Mouse (Mus musculus) bone marrow macrophage, adult 2 months (primary cell): ENCODE results near the gene Dnajc11. TPM values are rescaled to one million over a fixed set of nuclear protein-coding genes. Genes with fewer than 3 reads are reported as not detected.
A peak's percentile ranks its signal among the peaks of the same experiment; 100 is the strongest.

Experiments used
- H3K27ac ChIP-seq: 2 replicates; pipeline ENCODE4 v1.5.1; 2012; ENCODE audit warnings: low read depth, low read length; ENCODE audit not compliant: insufficient read depth
- H3K4me1 ChIP-seq: 2 replicates; pipeline ENCODE4 v1.6.1; 2012; ENCODE audit warnings: low read length; ENCODE audit not compliant: control insufficient read depth, insufficient read depth
- H3K4me3 ChIP-seq: 2 replicates; pipeline ENCODE4 v1.5.1; 2012; ENCODE audit warnings: mild to moderate bottlenecking, low read length, moderate library complexity; ENCODE audit not compliant: insufficient read depth
- CTCF ChIP-seq: IDR thresholded peaks from 2 replicates; pipeline ENCODE4 v1.5.1; 2012; ENCODE audit warnings: low read depth, mild to moderate bottlenecking, low read length, moderate library complexity
- POLR2A ChIP-seq: IDR thresholded peaks from 2 replicates; pipeline ENCODE4 v1.6.1; 2012; ENCODE audit warnings: mild to moderate bottlenecking, low read depth, low read length, borderline replicate concordance
- polyA plus RNA-seq: library from polyadenylated mRNA; stranded (reverse); fragments of >200 nt; gene quantifications from 2 replicates; pipeline ENCODE4 v1.2.4, GENCODE M21; 2012; ENCODE audit not compliant: missing spikeins, insufficient read depth, insufficient read length

Dnajc11 gene
- polyA plus RNA-seq, 1 experiment = 43.3 TPM

DNA sequence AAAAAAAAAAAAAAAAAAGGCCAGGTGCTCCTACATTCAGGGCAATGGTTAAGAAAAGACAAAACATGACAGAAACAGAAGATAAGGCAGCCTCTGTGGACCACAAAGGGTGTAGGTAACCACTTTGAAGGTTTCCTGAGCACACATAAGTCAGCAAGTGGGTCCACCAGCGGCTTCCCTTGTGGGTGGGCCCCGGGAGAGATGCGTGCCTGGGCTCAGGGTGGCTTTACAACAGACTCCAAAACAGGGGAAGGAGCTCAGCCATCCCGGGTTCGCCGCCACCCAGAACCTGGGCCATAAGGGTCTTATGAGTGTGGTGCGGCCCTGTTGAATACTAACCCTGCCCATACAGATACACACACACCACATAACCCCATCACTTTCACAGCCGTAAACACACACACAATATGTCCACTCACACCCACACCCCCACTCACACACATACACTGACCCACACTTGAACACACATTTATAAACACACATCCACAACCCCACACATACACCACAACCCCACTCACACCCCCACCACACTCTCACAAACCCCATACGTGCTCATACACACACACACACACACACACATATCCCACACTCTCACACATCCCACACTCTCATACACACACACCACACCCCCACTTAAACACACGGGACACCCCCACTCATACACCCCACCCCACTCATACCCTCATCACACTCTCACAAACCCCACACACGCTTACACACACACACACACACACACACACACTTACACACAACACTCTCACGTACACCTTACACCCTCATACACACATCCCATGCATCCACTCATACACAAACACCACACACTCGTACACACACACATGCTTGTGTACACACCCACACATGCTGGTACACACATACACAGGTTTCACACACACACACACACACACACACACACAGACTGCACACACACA lies 651 bp upstream of the Dnajc11 start:
- TF ChIP-seq CTCF (no peak), POLR2A (no peak)
- Histone ChIP-seq H3K27ac (no peak overlapping the region), H3K4me3 (peak overlapping the region; percentile 49), H3K4me1 (peaks cover 18% of the 10 kb centered on the region)

DNA sequence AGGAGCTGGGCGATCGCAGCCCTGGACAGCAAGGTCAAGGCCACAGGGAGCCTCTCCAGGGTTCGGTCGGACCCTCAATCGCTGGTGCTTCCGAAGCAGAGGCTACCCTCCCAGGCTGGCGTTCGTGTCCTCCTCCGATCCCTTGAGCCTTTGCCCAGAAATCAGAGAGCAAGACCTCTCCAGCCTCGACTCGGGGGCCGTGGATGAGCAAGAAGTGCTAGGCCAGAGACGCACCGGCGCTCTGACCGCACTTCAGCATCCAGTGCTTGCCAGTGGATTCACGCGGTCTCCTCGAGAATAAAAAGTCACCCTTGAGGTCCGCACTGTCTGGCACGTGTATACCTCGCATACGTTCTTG lies 703 bp downstream of the Dnajc11 start:
- H3K4me1 ChIP-seq = peaks cover 18% of the 10 kb centered on the region
- no peak overlapping the region for H3K27ac ChIP-seq
- peak overlapping the region; percentile 69 for H3K4me3 ChIP-seq
- TF ChIP-seq CTCF = no peak
- no peak for TF ChIP-seq POLR2A

DNA sequence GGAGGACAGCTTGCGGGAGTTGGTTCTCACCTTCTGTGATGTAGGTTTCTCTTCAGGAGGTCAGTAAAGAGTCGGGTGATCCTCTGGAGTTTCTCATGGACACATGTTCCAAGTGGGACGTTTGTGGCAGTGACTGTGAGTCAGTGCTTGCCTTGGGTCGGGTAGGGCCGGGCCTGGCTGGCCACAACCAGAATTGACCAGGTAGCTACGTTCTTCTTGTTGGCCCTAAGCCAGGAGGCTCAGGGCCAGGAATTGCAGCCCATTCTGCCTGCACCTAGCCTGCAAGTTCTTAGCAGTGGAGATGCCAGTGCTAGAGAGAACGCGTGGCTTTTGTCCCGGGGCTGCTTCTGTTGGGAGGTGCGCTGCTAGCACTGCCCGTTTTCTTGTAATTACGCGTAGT lies 4.0 kb downstream of the Dnajc11 start:
- no peak overlapping the region for H3K4me3 ChIP-seq
- no peak for TF ChIP-seq CTCF
- no peak for TF ChIP-seq POLR2A

DNA sequence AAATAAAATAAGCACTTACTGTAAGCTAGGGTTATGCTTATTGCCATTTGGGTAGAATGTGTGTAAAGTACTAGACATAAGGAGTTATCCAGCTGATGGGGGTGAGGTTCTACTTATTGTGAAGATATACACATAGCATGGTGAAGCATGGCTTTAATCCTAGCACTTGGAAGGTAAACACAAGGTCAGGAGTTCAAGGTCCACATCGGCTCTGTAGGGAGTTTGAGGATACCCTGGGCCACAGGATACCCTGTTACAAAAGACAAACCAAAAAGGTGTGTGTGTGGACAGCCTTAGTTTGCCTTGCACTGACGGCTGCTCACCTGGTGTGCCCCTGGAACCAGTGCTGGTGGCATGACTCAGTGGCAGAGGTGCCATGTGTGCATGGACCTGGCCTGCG lies 4.6 kb downstream of the Dnajc11 start:
- no peak for TF ChIP-seq CTCF
- no peak for TF ChIP-seq POLR2A
- Histone ChIP-seq H3K4me3 (no peak overlapping the region), H3K4me1 (peaks cover 17% of the 10 kb centered on the region), H3K27ac (no peak overlapping the region)

More for the DNA sequence above, 4.0 kb downstream of the Dnajc11 start:
- Histone ChIP-seq H3K4me1 (peaks cover 20% of the 10 kb centered on the region), H3K27ac (no peak overlapping the region)

DNA sequence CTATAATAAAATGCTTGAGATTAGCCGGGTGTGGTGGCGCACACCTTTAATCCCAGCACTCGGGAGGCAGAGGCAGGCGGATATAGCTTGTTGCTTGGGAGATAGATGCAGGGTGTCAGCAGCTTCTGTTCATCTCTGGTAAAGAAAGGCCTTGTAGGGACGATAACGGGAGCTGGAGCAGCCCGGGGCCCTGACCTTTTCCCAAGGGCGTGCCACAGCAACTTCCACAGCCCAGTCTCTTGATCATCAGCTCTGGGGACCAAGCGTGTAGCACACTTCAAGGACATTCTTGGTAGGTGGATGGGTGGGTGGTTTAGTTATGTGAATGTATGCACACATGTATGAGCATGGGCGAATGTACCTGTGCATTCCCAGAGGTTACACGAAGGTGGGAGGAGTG lies 12.7 kb downstream of the Dnajc11 start:
- Histone ChIP-seq H3K27ac (no peak overlapping the region), H3K4me3 (no peak overlapping the region), H3K4me1 (peaks cover 17% of the 10 kb centered on the region)
- TF ChIP-seq CTCF = no peak
- TF ChIP-seq POLR2A = no peak

DNA sequence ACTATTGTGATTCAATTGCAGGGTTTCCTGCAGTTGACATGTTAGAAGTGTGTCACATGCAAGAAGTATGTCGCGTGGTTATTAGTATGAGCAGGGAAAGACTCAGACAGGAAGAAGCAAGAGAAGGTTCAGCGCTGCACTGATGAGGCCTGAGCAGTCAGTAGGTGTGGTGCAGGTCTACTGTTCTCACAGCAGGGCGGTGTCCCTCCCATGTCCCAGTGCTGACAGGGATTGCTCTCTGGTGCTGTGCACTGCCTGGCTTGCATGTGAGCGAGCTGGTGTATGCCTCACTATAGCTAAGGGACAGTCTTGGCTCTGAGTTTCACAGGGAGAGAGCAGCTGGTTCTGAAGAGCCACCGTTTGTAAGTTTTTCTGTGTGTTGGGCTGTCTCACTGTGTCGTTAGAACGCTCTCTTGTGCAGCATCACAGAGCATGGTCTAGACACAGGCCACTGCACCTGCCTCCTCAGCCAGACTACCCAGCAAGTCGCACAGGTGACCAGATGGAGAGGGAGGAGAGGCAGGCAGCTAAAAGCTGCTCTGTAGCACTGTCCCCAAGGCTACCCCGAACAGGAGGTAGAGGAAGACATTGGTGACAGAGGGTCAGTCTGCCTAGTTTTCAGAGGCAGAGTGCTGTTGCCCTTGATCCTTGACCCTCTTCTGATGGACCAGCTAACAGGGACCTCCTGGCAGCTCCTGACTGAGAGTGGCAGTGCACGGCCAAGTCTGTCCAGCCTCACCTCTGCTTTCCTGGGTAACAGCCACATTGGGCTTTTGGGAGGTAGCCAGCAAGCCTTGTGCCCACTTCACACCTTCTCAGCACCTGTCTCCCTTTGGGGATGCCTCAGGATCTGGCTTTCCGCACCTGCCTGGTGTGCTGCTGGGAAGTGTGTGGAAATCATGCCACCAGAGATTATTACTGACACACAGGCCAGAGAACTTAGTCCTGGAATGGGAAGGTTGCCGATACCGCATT lies 15.3 kb downstream of the Dnajc11 start:
- TF ChIP-seq CTCF (no peak), POLR2A (no peak)
- no peak overlapping the region for H3K27ac ChIP-seq
- no peak overlapping the region for H3K4me3 ChIP-seq
- H3K4me1 ChIP-seq = peaks cover 15% of the 10 kb centered on the region

DNA sequence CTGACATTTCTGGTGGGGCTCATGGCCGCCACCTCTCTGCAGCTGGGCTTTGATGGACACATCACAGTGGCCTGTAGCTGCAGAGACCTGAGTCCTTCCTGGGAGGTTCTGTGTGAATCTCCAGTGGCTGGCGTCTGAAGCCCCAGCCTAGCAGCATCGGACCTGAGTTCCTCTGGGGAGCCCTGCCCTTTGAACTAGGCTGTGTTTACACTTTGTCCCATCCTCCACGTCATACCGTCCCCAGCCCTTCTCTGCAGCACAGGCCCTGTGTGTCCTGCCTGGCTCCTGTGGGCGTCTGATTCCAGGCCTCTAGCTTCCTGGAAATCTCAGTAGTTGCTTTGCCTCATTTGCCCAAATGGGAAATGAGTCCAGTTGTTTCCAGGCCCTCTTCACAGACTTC lies 19.7 kb downstream of the Dnajc11 start:
- no peak for TF ChIP-seq POLR2A
- no peak for TF ChIP-seq CTCF
- Histone ChIP-seq H3K4me1 (0 out of 2 replicates have a peak, but pooled peaks cover 3% of the 10 kb centered on the region), H3K4me3 (no peak overlapping the region), H3K27ac (no peak overlapping the region)

DNA sequence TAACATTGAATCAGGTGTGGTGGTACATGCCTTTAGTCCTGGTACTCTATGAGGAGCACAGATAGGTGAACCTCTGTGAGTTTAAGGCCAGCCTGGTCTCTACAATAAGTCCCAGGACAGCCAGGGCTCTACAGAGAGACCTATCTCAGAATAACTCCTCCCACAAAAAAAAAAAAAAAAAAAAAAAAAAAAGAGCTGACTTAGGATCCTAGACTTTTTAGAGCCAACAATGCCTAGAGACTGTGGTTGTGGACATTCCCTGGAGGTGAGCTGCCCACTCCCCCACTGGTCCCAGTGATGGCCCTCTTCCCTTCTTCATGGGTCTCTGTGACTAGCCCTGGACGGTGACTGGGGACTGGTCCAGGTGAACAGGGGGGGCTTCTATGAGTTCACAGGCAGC lies 22.3 kb downstream of the Dnajc11 start:
- Histone ChIP-seq H3K4me1 (no peaks in the 10 kb centered on the region), H3K27ac (no peak overlapping the region), H3K4me3 (no peak overlapping the region)
- TF ChIP-seq POLR2A (no peak), CTCF (no peak)

DNA sequence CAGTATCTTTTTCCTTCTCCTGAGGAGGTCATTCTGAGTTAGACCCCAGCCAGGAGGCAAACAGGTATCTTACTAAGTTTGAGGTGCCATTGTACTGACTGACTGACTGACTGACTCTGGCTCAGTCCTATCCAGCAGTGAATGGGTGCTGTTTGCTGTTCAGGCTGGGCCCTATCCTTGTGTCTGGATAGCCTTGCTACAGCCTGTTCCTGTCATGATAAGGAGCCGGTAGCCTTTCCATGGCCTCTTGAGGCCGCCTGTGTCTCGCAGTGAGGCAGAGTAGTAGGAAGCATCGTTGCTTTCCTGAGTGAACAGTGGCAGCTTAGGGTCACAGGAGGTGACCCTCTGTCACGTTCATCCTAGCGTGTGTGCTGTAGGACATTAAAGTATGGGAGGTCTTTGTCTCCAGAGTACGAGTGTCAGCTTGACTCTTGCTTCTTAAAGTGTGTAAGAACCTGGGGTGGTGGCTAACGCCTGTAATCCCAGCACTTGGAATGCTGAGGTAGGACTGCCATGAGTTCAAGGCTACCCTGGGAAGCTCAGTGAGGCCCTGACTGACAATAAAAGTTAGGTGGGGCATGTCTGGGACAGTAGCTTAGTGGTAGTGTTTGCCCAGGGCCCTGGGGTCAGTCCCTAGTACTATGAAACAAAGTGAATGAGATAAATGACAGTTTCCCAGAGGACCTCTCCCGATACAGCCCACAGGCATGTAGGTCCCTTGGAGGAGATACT lies 24.3 kb downstream of the Dnajc11 start:
- no peak overlapping the region for H3K27ac ChIP-seq
- peaks cover 13% of the 10 kb centered on the region for H3K4me1 ChIP-seq
- no peak overlapping the region for H3K4me3 ChIP-seq
- TF ChIP-seq POLR2A (no peak), CTCF (no peak)

DNA sequence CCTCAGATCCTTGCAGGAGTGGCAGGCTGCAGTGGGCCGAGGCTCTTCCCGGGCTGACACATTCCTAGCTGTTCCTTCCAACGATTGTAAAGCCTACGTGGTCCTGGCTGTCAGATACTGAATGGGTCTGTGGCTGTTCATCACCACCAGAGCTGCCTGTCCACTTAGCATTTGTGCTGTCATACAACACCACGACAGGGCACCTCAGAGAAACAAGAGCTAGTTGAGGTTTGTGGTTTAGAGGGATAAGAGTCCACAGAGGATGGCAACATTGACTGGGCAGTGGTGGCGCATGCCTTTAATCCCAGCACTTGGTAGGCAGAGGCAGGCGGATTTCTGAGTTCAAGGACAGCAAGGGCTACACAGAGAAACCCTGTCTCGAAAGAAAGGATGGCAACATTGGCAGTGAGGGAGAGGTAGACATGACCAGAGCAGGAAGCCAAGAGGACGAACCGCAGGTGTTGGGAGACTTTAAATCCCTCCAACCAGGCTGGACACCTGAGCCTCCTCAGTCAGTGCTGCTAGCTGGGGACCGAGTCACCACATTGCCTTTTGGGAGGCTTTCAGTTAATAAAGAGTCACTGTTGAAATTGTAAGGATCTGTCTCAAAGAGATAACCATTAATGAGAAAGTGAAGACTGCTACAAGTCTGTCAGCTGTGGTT lies 26.5 kb downstream of the Dnajc11 start:
- H3K4me3 ChIP-seq = no peak overlapping the region
- no peak overlapping the region for H3K27ac ChIP-seq
- TF ChIP-seq CTCF (no peak), POLR2A (no peak)
- H3K4me1 ChIP-seq = peaks cover 20% of the 10 kb centered on the region
